Mouse (Mus musculus): ENCODE data around the gene Olfr716.
"Not testable (repeated sequence)": the region's sequence is repeated elsewhere in the genome, so short reads cannot be mapped to it uniquely, and the experiment has no call there.

The Olfr716 gene

GRCm38 (mm10) chr7:107138027-107138426, at the start of gene Olfr716:
TSS of gene Olfr716 (plus strand) at chr7:107138327.
- in situ Hi-C loops (cut with MboI; ENCODE audit: low pct_unique_long_range_greater_than_20kb in 1 of 2, low sequenced_read_pairs in 2 of 2, unreplicated experiment in 1 of 2): not testable (repeated sequence)

DNA sequence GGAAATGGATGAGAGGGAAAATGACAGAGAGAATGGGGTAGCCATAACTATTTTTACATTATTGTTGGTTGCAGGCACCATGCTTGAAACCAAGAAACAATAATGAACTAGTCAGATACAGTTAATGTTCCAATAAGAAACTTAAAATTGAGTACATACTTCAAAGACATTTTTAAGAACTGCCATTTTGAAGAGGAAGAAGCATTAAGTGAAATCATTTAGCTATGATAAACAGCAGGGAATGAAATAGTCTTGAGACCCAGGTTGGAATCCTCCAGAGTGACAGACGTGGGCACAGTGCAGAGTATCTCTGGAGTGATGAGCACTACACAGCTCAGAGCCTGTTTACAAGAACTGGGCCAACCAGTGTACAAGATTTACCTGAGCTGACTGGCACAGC, 45.2 kb upstream of the Olfr716 start, which contains the start of gene Olfr17:
TSS of gene Olfr17 (plus strand) at position 301 of the 400 bp plus-strand sequence.
- in situ Hi-C loops (cut with MboI; ENCODE audit: low pct_unique_long_range_greater_than_20kb in 1 of 2, low sequenced_read_pairs in 2 of 2, unreplicated experiment in 1 of 2): no loop called here

GRCm38 (mm10) chr7:107110269-107110668, 27.9 kb upstream of the Olfr716 start, which contains the start of gene Olfr715b:
TSS of gene Olfr715b (minus strand) at chr7:107110369.
- in situ Hi-C loops (cut with MboI; ENCODE audit: low pct_unique_long_range_greater_than_20kb in 1 of 2, low sequenced_read_pairs in 2 of 2, unreplicated experiment in 1 of 2): not testable (repeated sequence)

DNA sequence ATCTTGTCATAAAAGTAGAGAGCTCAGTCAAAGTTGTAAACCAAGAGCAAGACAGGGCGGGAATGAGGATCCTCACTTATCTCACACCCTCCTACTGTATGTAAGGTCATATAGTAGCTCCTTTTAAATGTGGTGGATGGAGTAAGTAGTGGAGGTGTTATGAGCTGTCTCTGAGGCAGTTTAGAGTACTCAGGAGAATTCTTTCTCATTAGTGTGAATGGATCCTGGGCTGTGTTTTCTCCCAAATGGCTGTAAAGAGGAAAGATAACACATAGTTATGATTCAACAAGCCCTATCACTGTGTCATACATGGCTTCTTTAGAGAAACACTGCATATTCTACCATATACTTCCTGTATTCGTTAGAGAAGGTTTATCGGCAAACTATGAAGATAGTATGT, 7.1 kb upstream of the Olfr716 start, which contains the start of gene Olfr715:
TSS of gene Olfr715 (minus strand) at position 101 of the 400 bp plus-strand sequence.
- in situ Hi-C loops (cut with MboI; ENCODE audit: low pct_unique_long_range_greater_than_20kb in 1 of 2, low sequenced_read_pairs in 2 of 2, unreplicated experiment in 1 of 2): not testable (repeated sequence)

DNA sequence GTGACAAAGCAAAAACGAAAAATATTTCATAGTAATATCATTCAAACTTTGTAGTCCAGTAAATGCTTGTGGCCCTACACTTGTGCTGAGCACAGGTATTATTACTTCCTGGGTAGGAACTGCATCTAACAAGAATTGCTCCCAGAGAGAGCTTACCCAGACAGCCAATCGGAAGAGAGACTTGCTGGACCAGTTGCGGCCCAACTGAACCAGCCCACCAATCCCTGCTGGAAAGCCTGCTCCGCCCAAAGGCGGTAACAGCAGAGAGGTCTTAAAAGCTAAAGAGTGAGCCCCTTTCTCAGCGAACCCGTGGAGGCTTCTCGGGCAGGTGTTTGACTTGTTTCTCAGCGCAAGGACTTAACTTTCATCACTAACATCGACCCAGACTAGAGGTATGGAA, 28.6 kb downstream of the Olfr716 start, which contains the start of gene Nlrp14:
TSS of gene Nlrp14 (plus strand) at position 301 of the 400 bp plus-strand sequence.
- in situ Hi-C loops (cut with MboI; ENCODE audit: low pct_unique_long_range_greater_than_20kb in 1 of 2, low sequenced_read_pairs in 2 of 2, unreplicated experiment in 1 of 2): no loop called here

DNA sequence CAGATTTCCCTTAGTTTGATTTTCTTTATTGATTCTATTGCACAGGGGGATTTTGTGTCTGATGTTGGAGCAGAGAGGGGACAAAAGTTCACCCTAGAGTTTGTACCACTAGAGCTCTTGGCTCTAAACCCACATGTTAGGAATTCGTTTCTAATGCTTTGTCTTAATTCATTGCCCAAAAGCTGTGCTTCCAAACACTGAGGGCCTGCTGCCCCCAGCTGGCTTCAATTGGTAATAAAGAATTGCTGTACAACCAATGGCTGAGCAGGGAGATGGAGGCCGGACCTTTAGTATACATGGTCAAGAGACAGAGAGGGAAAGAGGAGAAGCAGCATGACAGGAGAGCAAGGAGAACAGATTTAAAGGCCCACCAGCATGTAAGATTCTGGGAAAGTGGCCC, 42.3 kb downstream of the Olfr716 start:
- in situ Hi-C loops (cut with MboI; ENCODE audit: low pct_unique_long_range_greater_than_20kb in 1 of 2, low sequenced_read_pairs in 2 of 2, unreplicated experiment in 1 of 2): no loop called here
